Mouse (Mus musculus): ENCODE results near the gene Prss44. TPM values are rescaled to one million over a fixed set of nuclear protein-coding genes. Genes with fewer than 3 reads are reported as not detected.

Gene Prss44
- polyA plus RNA-seq, 1 experiment from 2014 or later, result not detected

Other genes starting within 250 kb of the Prss44 start
- 36.8 and 45.4 TPM in 2 replicates for gene Nradd, start 189.5 kb upstream of the Prss44 start, polyA plus RNA-seq (2016; fragmentation: Nextera tagmentation; extraction: Ambion mirVana)
- 1.3 and 1.4 TPM in 2 replicates for gene Nbeal2, start 159.8 kb upstream of the Prss44 start, polyA plus RNA-seq (2016; fragmentation: Nextera tagmentation; extraction: Ambion mirVana)
- gene Ccdc12, start 157.5 kb upstream of the Prss44 start, polyA plus RNA-seq (2016; fragmentation: Nextera tagmentation; extraction: Ambion mirVana), result 176 and 189 TPM in 2 replicates
- 0.36 and 0.51 TPM in 2 replicates for gene Myl3, start 72.1 kb upstream of the Prss44 start, polyA plus RNA-seq (2016; fragmentation: Nextera tagmentation; extraction: Ambion mirVana)
- gene Pth1r, start 66.8 kb upstream of the Prss44 start, polyA plus RNA-seq (2016; fragmentation: Nextera tagmentation; extraction: Ambion mirVana), result 30.9 and 33.9 TPM in 2 replicates
- not detected in 2 replicates for gene Prss42, start 15.8 kb upstream of the Prss44 start, polyA plus RNA-seq (2016; fragmentation: Nextera tagmentation; extraction: Ambion mirVana)
- gene Prss43, start 12.7 kb downstream of the Prss44 start, polyA plus RNA-seq (2016; fragmentation: Nextera tagmentation; extraction: Ambion mirVana), result not detected in 2 replicates
- not detected in 2 replicates for gene Prss45, start 20.6 kb downstream of the Prss44 start, polyA plus RNA-seq (2016; fragmentation: Nextera tagmentation; extraction: Ambion mirVana)
- gene Prss46, start 30.5 kb downstream of the Prss44 start, polyA plus RNA-seq (2016; fragmentation: Nextera tagmentation; extraction: Ambion mirVana), result not detected in 2 replicates
- 0.35 and 0.85 TPM in 2 replicates for gene Prss50, start 44.0 kb downstream of the Prss44 start, polyA plus RNA-seq (2016; fragmentation: Nextera tagmentation; extraction: Ambion mirVana)
- 0.78 and 0.83 TPM in 2 replicates for gene Als2cl, start 65.9 kb downstream of the Prss44 start, polyA plus RNA-seq (2016; fragmentation: Nextera tagmentation; extraction: Ambion mirVana)
- 0.06 and 0.11 TPM in 2 replicates for gene Tmie, start 66.1 kb downstream of the Prss44 start, polyA plus RNA-seq (2016; fragmentation: Nextera tagmentation; extraction: Ambion mirVana)
- gene Fam240a, start 102.9 kb downstream of the Prss44 start, polyA plus RNA-seq (2016; fragmentation: Nextera tagmentation; extraction: Ambion mirVana), result not detected in 2 replicates
- 0.11 TPM in 1 of 2 replicates, not detected in the other for gene Tdgf1, start 132.2 kb downstream of the Prss44 start, polyA plus RNA-seq (2016; fragmentation: Nextera tagmentation; extraction: Ambion mirVana)
- 0.09 and 0.35 TPM in 2 replicates for gene Lrrc2, start 137.6 kb downstream of the Prss44 start, polyA plus RNA-seq (2016; fragmentation: Nextera tagmentation; extraction: Ambion mirVana)
- 0.09 TPM in 1 of 2 replicates, not detected in the other for gene Rtp3, start 176.6 kb downstream of the Prss44 start, polyA plus RNA-seq (2016; fragmentation: Nextera tagmentation; extraction: Ambion mirVana)
- 0.29 TPM in 1 of 2 replicates, not detected in the other for gene Ltf, start 205.3 kb downstream of the Prss44 start, polyA plus RNA-seq (2016; fragmentation: Nextera tagmentation; extraction: Ambion mirVana)
- 0.89 and 1.0 TPM in 2 replicates for gene Ccrl2, start 243.5 kb downstream of the Prss44 start, polyA plus RNA-seq (2016; fragmentation: Nextera tagmentation; extraction: Ambion mirVana)

Measured in midbrain, embryonic 10.5 days (tissue).